Mouse (Mus musculus): Measurements from ENCODE around the gene Zscan12. TPM values are rescaled to one million over a fixed set of nuclear protein-coding genes. Genes with fewer than 3 reads are reported as not detected.
A peak's percentile ranks its signal among the peaks of the same experiment; 100 is the strongest.

Zscan12 gene
- 12.4 and 13.0 TPM in 2 replicates for polyA plus RNA-seq (2015; fragmentation: Nextera tagmentation; extraction: Ambion mirVana)

DNA sequence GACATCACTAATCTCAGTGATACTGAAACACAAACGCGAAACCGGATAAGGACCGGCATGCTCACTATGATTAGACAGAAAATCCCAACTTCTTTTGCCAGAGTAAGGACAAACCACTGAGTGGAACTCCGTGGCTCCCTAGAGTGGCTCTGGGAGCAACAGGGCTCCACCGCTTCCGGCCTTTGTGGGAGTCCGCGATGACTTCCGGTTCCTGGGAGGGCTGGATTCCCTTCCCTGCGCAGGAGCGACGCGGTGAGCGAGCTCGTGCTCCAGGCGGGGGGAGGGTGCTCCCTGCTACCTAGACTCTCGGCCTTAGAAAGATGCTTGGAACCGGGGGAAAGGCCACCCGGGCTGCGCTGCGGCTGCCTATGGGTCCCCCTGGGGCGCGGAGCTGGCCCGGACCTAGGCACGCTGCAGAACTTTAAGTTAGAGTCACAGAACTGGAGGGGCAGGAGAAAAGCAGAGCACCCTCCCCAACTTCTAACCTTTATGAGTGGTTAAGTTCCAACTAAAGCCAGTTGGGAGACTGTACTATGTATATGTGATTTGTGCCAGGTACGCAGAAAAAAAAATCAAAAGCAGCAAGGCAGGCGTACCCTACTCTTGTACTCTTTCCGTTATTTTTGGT lies at the start of gene Zscan12:
Gene Zscan12, plus strand, starts transcription at position 200 of the 628 bp plus-strand sequence.
- Histone ChIP-seq H3K4me3 (replicated peaks) (peak within 1 kb of the TSS; percentile 74), H3K27me3 (replicated peaks) (peaks cover 4% of the 10 kb centered on the region; the same call in 1 of the 2 replicates), H3K36me3 (peaks cover 5% of the 10 kb centered on the region; the same call in 1 of the 2 replicates), H3K27ac (replicated peaks) (peak within 1 kb of the TSS; percentile 67; the same call in 1 of the 2 replicates), H3K4me2 (peak within 1 kb of the TSS; percentile 69), H3K4me1 (peaks cover 25% of the 10 kb centered on the region), H3K9ac (replicated peaks) (peak within 1 kb of the TSS; percentile 87), H3K9me3 (replicated peaks) (no peaks in the 10 kb centered on the region)
- WGBS, result 2% methylated on average over 29 of the region's 29 CpGs
- peak; percentile 100 for ATAC-seq (ENCODE audit: low FRiP score)

DNA sequence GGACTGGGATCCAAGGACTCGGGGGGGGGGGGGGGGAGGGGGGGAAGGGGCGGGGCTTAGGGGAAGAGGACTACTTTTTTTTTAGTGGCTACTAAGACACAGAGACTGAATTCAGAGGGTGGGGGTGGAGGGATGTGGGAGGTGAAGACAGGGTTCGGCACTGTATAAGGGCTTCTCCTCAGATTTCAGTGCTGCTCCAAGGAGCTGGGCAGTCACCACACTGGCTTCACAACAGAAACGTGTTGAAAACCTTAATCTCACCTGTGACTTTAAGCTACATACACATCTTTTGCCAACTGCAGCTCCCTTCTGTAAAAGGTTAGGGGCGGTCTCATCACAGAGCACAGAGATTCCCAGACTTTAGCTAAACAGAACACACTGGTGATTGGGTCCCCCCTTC lies 49.8 kb upstream of the Zscan12 start:
- Histone ChIP-seq H3K9ac (replicated peaks) (no peak overlapping the region), H3K27ac (replicated peaks) (no peak overlapping the region), H3K4me1 (no peaks in the 10 kb centered on the region), H3K4me3 (replicated peaks) (no peak overlapping the region), H3K36me3 (no peaks in the 10 kb centered on the region), H3K9me3 (replicated peaks) (no peaks in the 10 kb centered on the region), H3K4me2 (no peak overlapping the region), H3K27me3 (replicated peaks) (no peaks in the 10 kb centered on the region)
- 66% methylated on average over 3 of the region's 5 CpGs for WGBS
- no peak for ATAC-seq (ENCODE audit: low FRiP score)

GRCm38 (mm10) chr13:21313903-21314302 lies 48.7 kb upstream of the Zscan12 start:
- no peak overlapping the region for H3K9ac ChIP-seq (replicated peaks)
- H3K4me3 ChIP-seq (replicated peaks), result no peak overlapping the region
- no peak for ATAC-seq (ENCODE audit: low FRiP score)
- no peaks in the 10 kb centered on the region for H3K27me3 ChIP-seq (replicated peaks)
- H3K9me3 ChIP-seq (replicated peaks), result no peaks in the 10 kb centered on the region
- no peak overlapping the region for H3K4me2 ChIP-seq
- H3K27ac ChIP-seq (replicated peaks), result no peak overlapping the region
- 88% methylated on average over 4 of the region's 4 CpGs for WGBS
- H3K36me3 ChIP-seq, result no peaks in the 10 kb centered on the region
- no peaks in the 10 kb centered on the region for H3K4me1 ChIP-seq

DNA sequence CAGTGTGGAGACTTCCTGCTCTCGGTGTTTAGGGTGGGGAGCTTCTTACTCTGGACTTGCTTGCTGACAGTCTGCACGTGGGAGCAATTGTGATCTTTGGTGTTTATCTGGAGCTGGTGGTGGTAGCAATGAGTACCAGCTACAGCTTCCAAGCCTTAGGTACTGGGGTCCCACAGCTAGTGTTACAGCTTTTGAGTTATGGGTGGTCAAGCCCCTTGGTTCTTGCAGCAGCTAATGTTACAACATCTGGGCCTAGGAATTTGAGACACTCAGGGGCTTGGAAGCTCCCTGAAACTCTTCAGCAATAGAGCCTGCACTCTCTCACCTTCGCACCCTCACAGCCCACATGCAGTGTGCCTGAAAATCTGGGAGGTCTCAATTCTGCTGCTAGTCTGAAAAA lies 42.4 kb upstream of the Zscan12 start:
- H3K27me3 ChIP-seq (replicated peaks), result peaks cover 12% of the 10 kb centered on the region; the same call in 1 of the 2 replicates
- no peaks in the 10 kb centered on the region for H3K9me3 ChIP-seq (replicated peaks)
- 74% methylated on average over 3 of the region's 3 CpGs for WGBS
- peaks cover 6% of the 10 kb centered on the region; the same call in 1 of the 2 replicates for H3K4me1 ChIP-seq
- ATAC-seq (ENCODE audit: low FRiP score), result no peak
- no peak overlapping the region for H3K27ac ChIP-seq (replicated peaks)
- no peaks in the 10 kb centered on the region for H3K36me3 ChIP-seq
- H3K9ac ChIP-seq (replicated peaks), result no peak overlapping the region
- no peak overlapping the region for H3K4me2 ChIP-seq
- no peak overlapping the region for H3K4me3 ChIP-seq (replicated peaks)

- peak overlapping the region; percentile 55 for H3K4me2 ChIP-seq
- peaks cover 12% of the 10 kb centered on the region; the same call in 1 of the 2 replicates for H3K27me3 ChIP-seq (replicated peaks)
- H3K4me3 ChIP-seq (replicated peaks), result peak overlapping the region; percentile 40
- peak; percentile 32; the same call in 1 of the 2 replicates for ATAC-seq (ENCODE audit: low FRiP score)
- H3K36me3 ChIP-seq, result no peaks in the 10 kb centered on the region
- no peak overlapping the region for H3K27ac ChIP-seq (replicated peaks)
- 2% methylated on average over 18 of the region's 18 CpGs for WGBS
- peaks cover 9% of the 10 kb centered on the region for H3K4me1 ChIP-seq
- peak overlapping the region; percentile 24; the same call in 1 of the 2 replicates for H3K9ac ChIP-seq (replicated peaks)
- H3K9me3 ChIP-seq (replicated peaks), result no peaks in the 10 kb centered on the region
Observed at GRCm38 (mm10) chr13:21321890-21322494, 40.6 kb upstream of the Zscan12 start.

- Histone ChIP-seq H3K27me3 (replicated peaks) (peaks cover 12% of the 10 kb centered on the region; the same call in 1 of the 2 replicates), H3K4me2 (peak overlapping the region; percentile 55), H3K4me3 (replicated peaks) (peak overlapping the region; percentile 40), H3K4me1 (peaks cover 16% of the 10 kb centered on the region), H3K9ac (replicated peaks) (peak overlapping the region; percentile 24; the same call in 1 of the 2 replicates), H3K9me3 (replicated peaks) (no peaks in the 10 kb centered on the region), H3K27ac (replicated peaks) (no peak overlapping the region), H3K36me3 (no peaks in the 10 kb centered on the region)
- ATAC-seq (ENCODE audit: low FRiP score), result no peak; the same call in 1 of the 2 replicates
- 19% methylated on average over 18 of the region's 18 CpGs for WGBS
Observed at GRCm38 (mm10) chr13:21322509-21323375, 39.9 kb upstream of the Zscan12 start.

DNA sequence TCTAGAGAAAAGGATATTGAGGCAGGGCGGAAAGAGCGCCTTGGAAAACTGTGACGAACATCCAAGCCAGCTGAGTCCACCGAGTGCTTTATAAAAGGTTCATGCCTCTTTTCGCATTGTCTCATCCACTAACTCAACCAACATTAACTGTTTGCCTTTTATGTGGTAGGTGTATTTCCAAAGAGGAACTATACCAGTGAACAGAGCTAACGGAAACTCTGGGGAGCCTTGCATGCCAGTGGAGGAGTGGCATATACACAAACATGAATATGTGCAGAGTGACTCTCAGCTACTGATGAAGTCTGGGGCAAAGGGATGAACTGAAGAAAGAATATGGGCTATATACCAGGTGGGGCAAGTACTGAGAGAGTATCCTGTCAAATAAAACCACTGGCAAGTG lies 39.2 kb upstream of the Zscan12 start:
- Histone ChIP-seq H3K36me3 (no peaks in the 10 kb centered on the region), H3K9me3 (replicated peaks) (no peaks in the 10 kb centered on the region), H3K27me3 (replicated peaks) (peaks cover 16% of the 10 kb centered on the region; the same call in 1 of the 2 replicates), H3K4me1 (peaks cover 16% of the 10 kb centered on the region), H3K4me3 (replicated peaks) (no peak overlapping the region), H3K4me2 (peak overlapping the region; percentile 55), H3K9ac (replicated peaks) (no peak overlapping the region), H3K27ac (replicated peaks) (no peak overlapping the region)
- 62% methylated on average over 6 of the region's 6 CpGs for WGBS
- no peak for ATAC-seq (ENCODE audit: low FRiP score)

- no peaks in the 10 kb centered on the region for H3K9me3 ChIP-seq (replicated peaks)
- H3K36me3 ChIP-seq, result no peaks in the 10 kb centered on the region
- H3K27ac ChIP-seq (replicated peaks), result no peak overlapping the region
- peak overlapping the region; percentile 62 for H3K4me2 ChIP-seq
- peak; percentile 11; the same call in 1 of the 2 replicates for ATAC-seq (ENCODE audit: low FRiP score)
- H3K27me3 ChIP-seq (replicated peaks), result peaks cover 21% of the 10 kb centered on the region; the same call in 1 of the 2 replicates
- H3K9ac ChIP-seq (replicated peaks), result no peak overlapping the region
- H3K4me3 ChIP-seq (replicated peaks), result peak overlapping the region; percentile 42
- WGBS, result 6% methylated on average over 4 of the region's 4 CpGs
- peaks cover 16% of the 10 kb centered on the region for H3K4me1 ChIP-seq
Observed at GRCm38 (mm10) chr13:21326191-21326590, 36.4 kb upstream of the Zscan12 start.

DNA sequence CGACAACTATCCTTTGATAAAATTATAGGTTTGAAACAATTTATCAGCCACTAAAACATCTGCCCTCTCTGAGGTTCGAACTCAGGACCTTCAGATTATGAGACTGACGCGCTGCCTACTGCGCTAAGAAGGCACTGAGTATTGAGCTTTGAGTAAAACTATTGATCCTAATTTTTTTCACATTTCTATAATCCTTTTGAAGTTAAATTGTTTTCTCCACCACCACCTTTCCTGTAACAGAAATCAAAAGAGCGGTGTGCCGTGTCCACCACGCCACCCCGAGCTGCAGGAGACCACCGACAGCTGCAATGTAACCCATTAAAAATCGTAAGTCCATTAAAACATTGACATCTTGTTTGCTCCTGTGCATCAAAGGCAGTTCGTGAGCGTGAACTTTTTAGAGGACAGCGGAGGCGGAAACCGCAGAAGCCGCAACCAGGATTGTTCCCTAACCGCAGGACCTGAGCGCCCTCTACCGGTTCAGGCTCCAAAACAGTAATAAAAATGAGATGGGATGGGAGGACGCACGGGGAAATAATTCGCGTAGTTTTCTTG lies 35.9 kb upstream of the Zscan12 start:
- Histone ChIP-seq H3K4me2 (peak overlapping the region; percentile 62), H3K36me3 (no peaks in the 10 kb centered on the region), H3K27me3 (replicated peaks) (0 out of 2 replicates have a peak, but pooled peaks cover 21% of the 10 kb centered on the region), H3K9ac (replicated peaks) (0 out of 2 replicates have a peak overlapping the region, but pooled peaks have one; percentile 14), H3K4me1 (peaks cover 16% of the 10 kb centered on the region), H3K27ac (replicated peaks) (no peak overlapping the region), H3K9me3 (replicated peaks) (no peaks in the 10 kb centered on the region), H3K4me3 (replicated peaks) (peak overlapping the region; percentile 42)
- ATAC-seq (ENCODE audit: low FRiP score), result peak; percentile 79
- under 1% methylated on average over 24 of the region's 24 CpGs for WGBS

- H3K9ac ChIP-seq (replicated peaks), result 0 out of 2 replicates have a peak overlapping the region, but pooled peaks have one; percentile 14
- H3K36me3 ChIP-seq, result no peaks in the 10 kb centered on the region
- H3K27me3 ChIP-seq (replicated peaks), result 0 out of 2 replicates have a peak, but pooled peaks cover 16% of the 10 kb centered on the region
- peak overlapping the region; percentile 62 for H3K4me2 ChIP-seq
- peaks cover 12% of the 10 kb centered on the region for H3K4me1 ChIP-seq
- 2% methylated on average over 9 of the region's 9 CpGs for WGBS
- H3K4me3 ChIP-seq (replicated peaks), result peak overlapping the region; percentile 42
- no peaks in the 10 kb centered on the region for H3K9me3 ChIP-seq (replicated peaks)
- no peak overlapping the region for H3K27ac ChIP-seq (replicated peaks)
- ATAC-seq (ENCODE audit: low FRiP score), result no peak
Observed at GRCm38 (mm10) chr13:21327424-21327823, 35.2 kb upstream of the Zscan12 start.

GRCm38 (mm10) chr13:21346610-21347009 lies 16.0 kb upstream of the Zscan12 start, which contains the start of gene Olfr1367:
TSS of gene Olfr1367 (plus strand) at chr13:21346910.
- H3K9me3 ChIP-seq (replicated peaks), result no peaks in the 10 kb centered on the region
- H3K27me3 ChIP-seq (replicated peaks), result no peaks in the 10 kb centered on the region
- no peak for ATAC-seq (ENCODE audit: low FRiP score)
- no peak within 1 kb of the TSS for H3K27ac ChIP-seq (replicated peaks)
- no peak within 1 kb of the TSS for H3K4me3 ChIP-seq (replicated peaks)
- H3K36me3 ChIP-seq, result no peaks in the 10 kb centered on the region
- H3K4me2 ChIP-seq, result no peak within 1 kb of the TSS
- 89% methylated on average over 1 of the region's 1 CpGs for WGBS
- H3K9ac ChIP-seq (replicated peaks), result no peak within 1 kb of the TSS
- H3K4me1 ChIP-seq, result no peaks in the 10 kb centered on the region

All from neural tube, embryonic 15.5 days (tissue).